Mouse (Mus musculus) fat pad, adult 2 months (tissue): ENCODE measurements around the gene Ccdc22.

Source experiments
- DNase-seq: peaks from one replicate; pipeline ENCODE4 v3.0.0-alpha.2; 2011; ENCODE audit warnings: low read depth, low spot score; ENCODE audit errors: extremely low read depth

The Ccdc22 gene

DNA sequence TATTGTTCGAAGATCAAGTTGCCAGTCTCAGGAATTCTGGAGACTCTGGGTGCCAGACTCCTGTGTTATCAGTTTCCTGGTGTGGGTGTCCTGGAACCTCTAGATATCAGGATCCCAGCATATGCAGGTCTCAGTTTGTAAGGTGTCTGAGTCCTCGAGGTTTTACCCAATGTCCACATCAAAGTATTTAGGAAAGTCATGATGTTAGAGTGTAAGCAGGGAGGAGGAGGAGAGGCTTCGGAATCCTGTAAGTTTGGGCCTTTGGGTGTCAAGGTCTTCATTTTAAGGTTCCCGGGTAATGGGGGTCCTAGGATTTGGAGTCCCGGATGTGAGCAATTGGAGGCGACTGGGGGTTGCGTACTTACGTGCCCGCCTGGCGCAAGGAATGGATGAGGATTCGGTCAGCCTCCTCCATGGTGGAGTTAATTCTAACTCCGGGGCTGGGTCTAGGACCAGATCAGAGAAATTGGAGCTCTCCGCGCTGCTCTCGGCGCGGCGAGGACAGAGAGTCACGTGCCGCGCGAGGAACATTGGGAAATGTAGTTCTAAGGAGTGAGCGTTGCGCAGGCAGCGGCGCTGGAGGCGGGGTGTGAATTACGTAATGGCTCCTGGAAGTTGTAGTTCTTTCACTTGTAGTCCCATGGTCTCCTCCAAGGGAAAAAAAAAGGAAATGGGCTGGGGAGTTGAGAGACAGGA, at the start of gene Ccdc22:
Ccdc22 (minus strand) TSS at position 639 of the 696 bp plus-strand sequence.
- no peak for DNase-seq

DNA sequence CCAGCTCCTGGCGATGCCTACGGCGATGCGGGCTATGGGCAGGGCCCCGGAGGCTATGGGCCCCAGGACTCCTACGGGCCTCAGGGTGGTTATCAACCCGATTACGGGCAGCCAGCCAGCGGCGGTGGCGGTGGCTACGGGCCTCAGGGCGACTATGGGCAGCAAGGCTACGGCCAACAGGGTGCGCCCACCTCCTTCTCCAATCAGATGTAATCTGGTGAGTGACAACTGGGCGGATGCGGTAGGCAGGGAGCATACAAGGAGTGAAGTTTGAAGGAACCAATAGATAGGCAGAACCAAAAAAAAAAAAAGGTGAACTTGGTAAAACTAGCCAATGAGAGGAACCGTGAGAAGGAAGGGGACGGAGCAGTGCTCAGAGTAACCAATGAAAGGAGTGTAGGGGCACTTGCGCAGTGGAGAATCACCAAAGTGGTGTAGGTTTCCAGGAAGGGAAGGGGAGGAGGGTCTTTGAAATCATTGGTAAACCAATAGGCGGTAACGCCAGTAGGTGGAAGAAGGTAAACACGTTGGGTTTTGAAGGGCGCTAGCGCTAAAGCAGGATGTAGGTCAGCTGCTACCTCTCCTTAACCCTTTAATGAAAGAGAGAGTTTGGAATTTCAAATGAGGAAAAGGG, 43.5 kb upstream of the Ccdc22 start:
- peak; percentile 74 for DNase-seq

DNA sequence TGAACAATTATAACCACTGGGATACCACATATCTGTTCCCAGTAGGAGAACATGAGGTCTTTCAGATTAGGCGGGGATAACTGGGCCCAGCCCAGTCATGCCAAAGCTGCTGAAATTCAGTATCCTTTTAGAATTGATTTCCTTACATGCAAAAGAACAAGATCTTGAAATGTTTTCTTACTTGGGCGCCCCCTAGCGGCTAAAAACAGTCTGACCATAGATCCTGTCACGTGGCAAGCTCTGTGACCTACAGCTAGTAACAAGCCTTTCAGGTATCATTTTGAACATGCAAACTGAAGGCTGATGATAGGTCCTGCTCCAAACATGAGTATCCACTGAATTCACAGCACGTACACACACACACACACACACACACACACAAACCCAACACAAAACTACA, 40.0 kb upstream of the Ccdc22 start:
- no peak for DNase-seq

DNA sequence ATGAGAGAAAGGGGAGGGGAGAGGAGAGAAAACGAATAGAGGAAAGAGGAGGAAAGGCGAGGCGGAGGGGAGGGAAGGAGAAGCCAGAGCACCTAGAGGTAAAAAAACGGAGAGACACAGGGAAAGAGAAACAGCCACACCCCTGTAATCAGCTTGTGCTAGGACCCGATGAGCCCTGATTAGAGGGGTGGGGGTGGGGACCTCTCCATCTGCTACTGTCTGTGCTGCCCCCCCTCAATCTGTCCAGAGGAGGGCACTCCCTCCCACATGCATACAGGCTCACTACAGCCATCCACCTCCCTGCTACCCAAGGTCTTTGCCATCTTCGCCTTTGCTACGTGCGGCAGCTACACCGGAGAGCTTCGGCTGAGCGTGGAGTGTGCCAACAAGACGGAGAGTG, 35.5 kb upstream of the Ccdc22 start:
- no peak for DNase-seq

DNA sequence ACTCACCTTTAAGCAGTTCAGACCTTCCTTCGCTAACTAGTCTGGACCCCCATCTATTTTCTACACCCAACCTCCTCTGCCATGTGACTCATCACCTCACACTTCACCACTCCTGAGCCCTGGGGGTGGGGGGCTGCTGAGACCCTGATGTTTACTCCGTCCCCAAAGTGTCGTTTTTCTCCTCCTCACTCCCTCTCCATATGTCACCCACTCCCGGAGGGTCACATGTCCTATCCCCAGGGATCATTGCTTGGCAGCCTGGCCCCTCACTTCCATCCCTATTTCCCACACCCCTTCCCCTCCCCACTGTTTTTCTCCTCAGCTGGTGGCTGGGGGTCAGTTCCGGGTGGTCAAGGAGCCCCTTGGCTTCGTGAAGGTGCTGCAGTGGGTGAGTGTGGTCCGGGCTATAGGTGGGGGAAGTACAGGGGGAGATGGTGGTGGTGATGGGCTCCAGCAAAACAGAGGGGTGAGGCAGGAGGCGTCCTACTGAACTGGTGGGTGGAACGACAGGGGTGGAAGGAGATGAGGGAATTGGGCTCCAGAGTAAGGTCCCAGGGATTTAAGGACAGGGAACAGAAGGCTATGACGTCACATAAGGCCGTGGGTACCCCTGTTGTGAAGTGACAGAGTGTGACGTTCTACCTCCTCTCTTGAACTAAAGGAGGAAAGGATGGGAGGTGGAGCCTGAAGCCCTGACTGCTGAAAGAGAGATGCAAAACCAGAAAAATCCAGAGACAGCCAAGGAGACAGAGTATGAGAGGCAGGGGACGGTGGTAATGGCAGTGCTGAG, 34.4 kb upstream of the Ccdc22 start:
- DNase-seq = no peak

DNA sequence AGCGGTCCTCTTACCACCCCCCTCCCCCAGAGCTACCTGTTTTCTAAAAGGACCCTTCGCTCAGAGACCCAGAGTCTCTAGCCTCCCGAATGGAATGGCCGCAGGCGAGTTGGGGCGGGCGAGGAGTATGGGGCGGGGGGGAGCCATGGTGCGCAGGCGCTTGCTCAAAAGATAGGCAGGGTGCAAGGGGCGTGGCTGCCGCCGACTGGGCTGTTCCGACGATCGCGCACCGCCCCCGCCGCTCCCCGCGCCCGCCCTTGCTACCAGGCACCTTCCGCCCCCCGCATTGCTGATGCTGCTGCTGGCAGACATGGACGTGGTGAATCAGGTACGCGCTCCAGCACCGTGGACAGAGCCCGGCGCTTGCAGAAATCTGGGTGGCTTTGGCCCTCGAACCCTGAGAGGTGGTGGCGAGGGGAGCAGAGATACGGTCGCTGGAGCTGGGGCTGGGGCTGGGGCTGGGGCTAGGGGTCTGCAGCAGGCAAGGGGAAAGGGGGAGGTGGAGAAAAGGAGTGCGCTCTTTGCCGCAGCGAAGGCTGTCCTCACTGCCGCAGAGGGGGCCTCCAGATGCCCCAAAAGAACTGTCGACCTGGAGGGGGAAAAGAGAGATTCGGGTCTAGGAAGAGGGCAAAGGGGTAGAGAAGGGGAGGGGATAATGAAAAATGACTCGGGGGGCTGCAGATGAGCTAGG, 33.2 kb upstream of the Ccdc22 start, which contains the start of gene Syp:
Syp (plus strand) TSS at position 71 of the 691 bp plus-strand sequence.
- no peak for DNase-seq

DNA sequence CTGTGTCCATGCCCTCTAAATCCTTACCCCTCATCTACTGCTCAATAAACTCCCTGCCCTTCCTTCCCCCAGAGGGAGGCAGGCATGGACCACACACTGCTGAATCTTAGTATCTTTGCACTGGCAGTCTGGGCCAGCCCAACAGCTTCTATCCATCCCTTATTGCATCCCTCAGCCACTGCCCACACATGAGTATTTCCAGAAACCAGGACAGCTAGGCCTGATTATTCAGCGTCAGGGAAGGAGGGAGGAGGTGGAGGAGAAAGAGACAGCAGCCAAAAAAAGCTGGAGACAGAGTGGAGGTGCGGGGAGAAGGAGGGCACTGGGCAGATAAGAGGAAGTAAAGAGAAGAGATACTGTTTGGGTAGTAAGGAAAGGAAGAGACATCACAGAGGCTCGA, 29.8 kb upstream of the Ccdc22 start:
- DNase-seq = no peak

DNA sequence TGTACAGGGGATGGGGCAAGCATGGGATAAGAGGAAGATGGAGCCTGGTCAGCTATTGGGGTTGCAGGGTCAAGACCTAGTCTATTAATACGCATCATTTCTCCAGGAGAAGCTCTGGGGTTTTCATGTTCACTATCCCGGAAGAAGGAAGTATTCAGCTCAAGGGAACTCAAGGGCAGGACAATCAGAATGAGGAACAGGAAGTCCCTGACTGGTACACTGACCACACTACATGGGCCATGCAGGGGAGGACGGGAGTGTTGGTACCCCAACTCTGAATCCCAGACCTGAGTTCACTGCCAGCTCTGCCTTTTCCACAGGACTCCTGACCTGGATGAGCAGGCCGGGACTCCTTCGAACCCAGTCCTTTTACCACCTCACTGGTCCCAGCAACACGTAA, 27.2 kb upstream of the Ccdc22 start:
- no peak for DNase-seq

DNA sequence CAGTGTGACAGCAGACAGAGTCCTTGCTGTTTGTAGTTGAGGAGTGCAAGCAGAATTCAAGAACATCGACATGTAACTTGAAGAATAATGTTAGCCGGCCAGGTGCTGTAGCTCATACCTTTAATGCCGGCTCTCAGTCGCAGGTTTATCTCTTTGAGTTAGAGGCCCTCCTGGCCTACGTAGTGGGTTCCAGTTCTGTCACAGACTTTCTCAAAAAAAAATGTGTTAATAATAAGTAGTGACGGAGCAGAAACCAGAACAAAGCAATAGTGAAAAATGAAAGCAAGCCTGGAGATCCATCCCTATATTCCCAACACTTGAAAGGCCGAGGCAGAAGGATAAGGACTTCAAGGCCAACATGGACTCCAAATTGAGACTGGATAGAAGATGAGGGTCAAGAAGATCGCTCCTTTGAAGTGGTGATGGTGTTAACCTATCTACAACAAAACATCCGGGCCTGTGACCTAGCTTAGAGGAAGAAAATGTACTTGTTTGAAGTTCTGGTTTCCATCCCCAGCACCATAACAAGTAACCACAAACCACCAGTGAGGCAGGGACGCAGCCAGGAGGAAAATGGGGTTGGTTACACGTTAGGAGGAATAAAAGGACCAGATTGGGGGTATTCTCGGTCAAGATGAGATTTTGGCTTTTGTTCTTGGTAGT, 12.7 kb upstream of the Ccdc22 start:
- no peak for DNase-seq

DNA sequence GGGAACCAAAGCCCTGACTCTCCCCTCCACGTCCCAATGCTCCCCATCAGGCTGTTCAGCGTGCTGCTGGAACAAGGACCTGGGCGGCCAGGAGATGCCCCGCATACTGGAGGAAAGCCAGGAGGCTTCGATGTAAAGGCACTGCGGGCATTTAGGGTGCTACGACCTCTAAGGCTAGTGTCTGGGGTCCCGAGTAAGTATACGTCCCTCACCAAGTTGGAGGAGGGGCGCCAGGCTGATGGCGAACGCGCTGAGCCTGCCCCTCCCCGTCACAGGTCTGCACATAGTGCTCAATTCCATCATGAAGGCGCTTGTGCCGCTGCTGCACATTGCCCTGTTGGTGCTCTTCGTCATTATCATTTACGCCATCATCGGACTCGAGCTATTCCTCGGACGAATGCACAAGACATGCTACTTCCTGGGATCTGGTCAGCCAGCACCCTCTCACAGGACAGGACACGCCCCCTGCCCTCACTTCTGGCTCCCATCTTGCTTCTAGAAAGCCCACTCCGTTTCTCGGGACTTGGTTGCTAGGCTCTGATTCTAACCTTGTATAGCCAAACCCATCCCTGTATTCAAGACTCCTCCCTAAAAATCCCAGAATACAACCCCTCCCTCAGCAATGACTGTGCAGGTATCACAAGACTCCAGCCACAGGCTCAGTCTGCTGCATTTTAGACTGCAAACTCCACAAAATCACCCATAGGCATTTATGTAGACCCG, 5.4 kb upstream of the Ccdc22 start:
- no peak for DNase-seq

DNA sequence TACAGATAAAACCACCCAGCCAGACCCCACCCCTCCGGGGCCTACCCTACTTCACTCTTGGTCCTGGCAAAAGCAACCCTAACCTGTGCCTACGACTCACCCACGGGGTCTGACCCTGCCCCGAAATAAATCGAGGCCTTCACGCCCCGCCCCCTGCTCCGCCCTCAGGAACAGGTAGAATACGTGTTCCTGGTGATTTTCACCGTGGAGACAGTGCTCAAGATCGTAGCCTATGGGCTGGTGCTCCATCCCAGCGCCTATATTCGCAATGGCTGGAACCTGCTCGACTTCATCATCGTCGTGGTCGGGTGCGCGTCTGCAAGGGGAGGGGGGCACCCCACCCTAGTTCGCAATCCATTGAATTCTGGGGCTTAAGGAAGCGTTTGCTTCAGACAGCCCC, 4.7 kb upstream of the Ccdc22 start:
- DNase-seq = no peak

DNA sequence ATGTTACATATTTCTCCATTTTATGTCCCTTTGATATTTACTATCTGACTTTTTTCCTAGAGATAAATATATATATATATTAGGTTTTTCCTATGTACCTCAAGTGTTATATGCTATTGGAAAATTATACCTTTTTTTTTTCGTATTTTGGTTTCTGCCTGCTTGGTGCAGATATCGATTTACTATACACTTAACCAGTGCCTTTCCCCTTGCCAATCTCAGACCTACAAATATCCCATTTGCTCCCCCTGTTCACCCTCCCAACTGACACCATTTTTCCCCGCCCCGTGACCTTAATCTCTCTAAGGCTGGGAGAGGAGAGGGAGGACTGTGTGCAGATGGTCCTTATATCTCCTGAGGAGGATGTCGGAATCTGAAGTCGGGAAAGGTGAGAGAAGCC, 1.5 kb upstream of the Ccdc22 start, which contains the start of gene Cacna1f:
Cacna1f (plus strand) TSS at position 301 of the 400 bp plus-strand sequence.
- no peak for DNase-seq

DNA sequence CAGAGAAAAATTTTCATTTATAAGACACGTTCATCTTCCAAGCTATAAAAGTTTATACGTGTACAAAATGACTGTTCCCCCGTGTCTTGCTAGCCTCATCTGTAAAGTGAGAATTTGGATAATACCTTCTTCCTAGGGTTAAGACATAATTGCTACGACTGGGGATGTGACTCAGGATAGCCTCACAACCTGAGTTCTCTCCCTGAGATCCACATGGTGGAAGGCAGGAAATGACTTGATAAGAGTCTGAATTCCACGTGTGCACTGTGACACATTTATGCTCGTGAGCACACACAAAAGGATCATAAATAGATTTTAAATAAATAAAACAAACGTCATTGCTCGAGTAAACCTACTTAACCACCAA, 241 bp upstream of the Ccdc22 start:
- no peak for DNase-seq

DNA sequence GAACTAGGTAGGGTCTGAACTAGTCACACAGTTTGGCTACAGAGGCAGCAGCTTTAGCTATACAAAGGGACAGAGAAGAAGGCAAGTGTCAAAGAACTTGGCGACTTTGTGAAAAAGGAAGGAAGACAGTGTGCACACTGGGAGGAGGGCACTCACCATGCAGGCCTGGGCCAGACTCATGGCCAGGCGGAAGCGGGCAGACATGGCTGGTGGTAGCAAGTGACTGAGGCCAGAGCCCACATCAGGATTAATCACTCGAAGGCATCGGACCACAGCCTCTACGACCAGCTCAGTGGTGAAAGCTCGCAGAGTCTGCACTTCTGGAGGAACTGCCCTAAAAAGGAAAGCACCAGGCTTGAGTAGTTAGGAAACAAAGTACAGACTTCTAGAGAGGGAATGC, 1.3 kb downstream of the Ccdc22 start:
- no peak for DNase-seq

DNA sequence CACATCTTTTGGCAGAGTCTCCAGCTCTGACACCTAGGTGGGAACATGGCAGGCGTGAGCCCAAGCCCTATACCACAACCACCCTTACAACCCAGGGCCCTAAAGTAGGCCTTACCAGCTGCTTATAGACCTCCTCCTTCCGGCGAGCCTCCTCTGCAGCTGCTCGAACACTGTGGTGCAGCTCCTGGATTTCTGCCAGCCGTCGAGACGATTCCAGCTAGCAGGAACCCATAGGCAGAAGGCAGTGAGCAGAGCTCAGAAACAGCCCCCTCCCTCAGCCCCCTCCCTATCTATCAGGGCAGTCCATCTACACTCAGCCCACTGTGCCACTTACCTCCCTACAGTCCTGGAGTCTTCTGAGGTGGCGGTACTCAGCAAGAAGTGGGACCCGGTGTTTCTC, 9.9 kb downstream of the Ccdc22 start:
- no peak for DNase-seq

DNA sequence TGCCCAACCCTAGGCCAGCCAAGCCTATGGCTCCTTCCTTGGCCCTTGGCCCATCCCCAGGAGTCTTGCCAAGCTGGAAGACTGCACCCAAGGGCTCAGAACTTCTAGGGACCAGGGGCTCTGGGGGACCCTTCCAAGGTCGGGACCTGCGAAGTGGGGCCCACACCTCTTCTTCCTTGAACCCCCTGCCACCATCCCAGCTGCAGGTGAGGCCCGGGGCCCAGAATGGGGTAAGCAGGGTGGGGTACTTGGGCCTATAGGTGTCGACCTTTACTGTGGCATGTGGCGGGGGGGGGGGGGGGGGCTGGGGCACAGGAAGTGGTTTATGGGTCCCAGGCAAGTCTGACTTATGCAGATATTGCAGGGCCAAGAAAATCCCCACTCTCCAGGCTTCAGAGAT, 19.0 kb downstream of the Ccdc22 start:
- no peak for DNase-seq

DNA sequence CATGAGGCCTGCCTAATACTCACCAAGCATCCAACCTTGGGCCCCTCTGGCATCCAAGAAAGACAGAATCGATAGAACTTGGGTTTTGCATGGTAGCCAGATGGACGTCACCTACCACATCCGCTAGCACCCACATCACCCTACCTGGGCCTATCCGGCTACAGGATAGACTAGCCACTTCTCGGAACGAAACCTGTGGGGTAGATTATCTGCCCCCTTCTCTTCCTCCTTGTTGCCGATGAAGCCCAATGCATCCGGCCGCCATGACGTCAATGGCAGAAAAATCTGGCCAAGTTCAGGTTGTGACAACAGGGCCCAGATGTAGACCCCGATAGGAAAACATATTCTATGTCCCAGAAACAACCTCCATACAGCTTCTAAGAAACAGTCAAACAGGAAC, 21.4 kb downstream of the Ccdc22 start:
- DNase-seq = no peak

DNA sequence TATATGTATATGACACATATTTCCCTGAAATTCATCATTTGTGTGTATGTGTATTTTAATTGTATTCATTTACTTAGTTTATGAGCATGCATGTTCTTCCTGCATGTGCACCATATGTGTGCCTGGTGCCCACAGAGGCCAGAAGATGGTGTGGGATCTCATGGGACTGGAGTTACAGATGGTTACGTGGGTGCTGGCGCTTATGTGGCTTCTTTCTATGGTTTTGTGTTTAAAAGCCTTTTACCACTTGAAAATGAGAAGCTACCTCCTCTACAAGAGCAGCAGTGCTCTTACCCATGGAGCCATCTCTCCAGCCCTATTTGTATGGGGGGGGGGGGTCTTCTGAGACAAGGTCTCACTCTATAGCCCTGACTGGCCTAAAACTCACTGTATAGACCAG, 24.2 kb downstream of the Ccdc22 start:
- no peak for DNase-seq

DNA sequence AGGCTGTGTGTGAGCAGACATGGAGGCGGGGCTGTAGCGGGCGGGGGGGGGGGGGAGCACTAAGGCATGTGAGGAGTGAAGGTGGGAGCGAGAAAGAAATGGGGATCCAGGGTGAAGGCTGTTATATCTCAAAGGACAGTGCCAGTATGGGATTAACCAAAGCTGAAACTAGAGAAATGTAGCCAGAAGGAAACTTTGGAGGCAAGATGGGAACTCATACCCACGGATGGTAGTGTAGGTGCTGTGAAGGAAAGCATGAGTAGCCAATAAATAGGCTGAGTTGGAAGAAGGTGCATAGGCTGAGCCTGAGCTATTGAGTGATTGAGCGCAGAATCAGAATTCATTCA, 30.5 kb downstream of the Ccdc22 start:
- DNase-seq = no peak

DNA sequence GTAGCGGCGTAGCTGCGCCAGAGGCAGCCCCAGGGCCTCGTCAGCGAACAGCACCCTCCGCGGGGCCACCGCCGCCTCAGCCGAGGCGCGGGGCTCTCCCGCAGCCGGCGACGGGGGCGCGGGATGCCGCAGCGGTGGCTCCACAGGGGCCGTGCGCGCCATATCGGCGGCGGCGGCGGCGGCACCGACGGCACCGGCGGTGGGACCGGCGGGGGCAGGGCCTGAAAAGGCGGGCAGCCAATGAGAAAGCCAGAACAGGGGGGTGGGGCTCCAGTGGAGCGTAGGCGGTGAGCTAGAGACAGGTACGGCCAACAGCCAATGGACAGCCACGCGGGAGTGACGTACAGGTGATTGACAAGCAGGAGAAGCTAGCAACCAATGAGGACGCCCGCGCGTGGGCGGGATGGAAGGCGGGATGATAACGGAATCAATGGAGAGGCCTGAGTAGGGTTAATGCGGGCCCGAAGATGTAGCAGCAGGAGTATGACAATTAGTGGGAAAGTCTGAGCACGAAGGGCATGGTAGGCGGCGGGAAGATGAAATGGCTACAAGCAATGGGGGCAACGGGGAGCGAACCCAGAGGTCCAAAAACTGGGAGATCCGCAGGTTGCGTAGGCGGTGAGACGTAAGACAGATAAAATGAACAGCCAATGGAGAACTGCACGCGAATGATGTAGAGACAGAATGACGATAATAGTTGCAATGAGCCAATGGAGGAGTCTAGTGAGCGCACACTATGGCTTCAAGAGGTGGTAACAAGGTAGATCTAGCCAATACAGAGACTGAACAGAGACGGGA, 31.0 kb downstream of the Ccdc22 start, which contains the start of gene Ppp1r3f:
Ppp1r3f (minus strand) TSS at position 197 of the 798 bp plus-strand sequence.
- peak; percentile 26 for DNase-seq
